Mouse (Mus musculus) MEL (cell line): Measurements from ENCODE around the gene Foxr1. TPM values are rescaled to one million over a fixed set of nuclear protein-coding genes. Genes with fewer than 3 reads are reported as not detected.

Source experiments
- DNase-seq: peaks from one replicate; pipeline ENCODE4 v3.0.0; 2011; ENCODE audit warnings: low read depth, low spot score
- H3K27ac ChIP-seq: 2 replicates; pipeline ENCODE4 v1.5.1; 2012; ENCODE audit warnings: low read depth, mild to moderate bottlenecking, control low read depth, low read length, moderate library complexity; ENCODE audit not compliant: control insufficient read depth
- H3K27me3 ChIP-seq, 2 experiments: fragments of 150-350 bp in 1 of 2; sonication (generic) in 1 of 2; 2 replicates each; pipeline ENCODE4 v1.6.1; 2012; ENCODE audit warnings: low read length in 2 of 2, mild to moderate bottlenecking in 2 of 2, improper control_type of control experiment in 1 of 2, moderate library complexity in 1 of 2; ENCODE audit not compliant: insufficient read depth in 2 of 2, control insufficient read depth in 1 of 2
- H3K36me3 ChIP-seq, 2 experiments: 2 replicates each; pipeline ENCODE4 v1.6.1; 2012 to 2014; ENCODE audit warnings: low read length in 2 of 2, improper control_type of control experiment in 1 of 2, inconsistent platforms in 1 of 2, mild to moderate bottlenecking in 1 of 2; ENCODE audit not compliant: insufficient read depth in 2 of 2, control insufficient read depth in 1 of 2
- H3K4me1 ChIP-seq, 2 experiments: fragments of 150-350 bp in 1 of 2; sonication (generic) in 1 of 2; 2 replicates each; pipeline ENCODE4 v1.6.1; 2012; ENCODE audit warnings: low read length in 2 of 2, improper control_type of control experiment in 1 of 2, mild to moderate bottlenecking in 1 of 2; ENCODE audit not compliant: insufficient read depth in 2 of 2, control insufficient read depth in 1 of 2
- H3K4me3 ChIP-seq, 2 experiments: fragments of 150-350 bp in 1 of 2; sonication (generic) in 1 of 2; 2 replicates each; pipeline ENCODE4 v1.5.1; 2012; ENCODE audit warnings: low read depth in 2 of 2, low read length in 2 of 2, mild to moderate bottlenecking in 2 of 2, moderate library complexity in 2 of 2, control low read depth in 1 of 2, improper control_type of control experiment in 1 of 2; ENCODE audit not compliant: control insufficient read depth in 1 of 2, insufficient read depth in 1 of 2
- H3K79me2 ChIP-seq: 2 replicates; pipeline ENCODE4 v1.6.1; 2012; ENCODE audit warnings: mild to moderate bottlenecking, low read length, moderate library complexity; ENCODE audit not compliant: control insufficient read depth, poor library complexity, insufficient read depth
- H3K9ac ChIP-seq: 2 replicates; pipeline ENCODE4 v1.6.1; 2012; ENCODE audit warnings: low read depth, mild to moderate bottlenecking, control low read depth, low read length, moderate library complexity; ENCODE audit not compliant: control insufficient read depth, poor library complexity, severe bottlenecking
- H3K9me3 ChIP-seq: fragments of 150-350 bp; sonication (generic); replicated peaks from 2 replicates; pipeline ENCODE4 v1.6.1; 2012; ENCODE audit warnings: mild to moderate bottlenecking, low read length, improper control_type of control experiment, moderate library complexity; ENCODE audit not compliant: insufficient read depth
- BHLHE40 ChIP-seq: IDR thresholded peaks from 2 replicates; pipeline ENCODE4 v1.6.1; 2012; ENCODE audit warnings: low read depth, mild to moderate bottlenecking, inconsistent platforms, low read length, improper control_type of control experiment, borderline replicate concordance
- CTCF ChIP-seq, 3 experiments: IDR thresholded peaks in 2 of 3; conservative IDR thresholded peaks in 1 of 3; 2 replicates each; pipeline ENCODE4 v1.5.1; 2011 to 2012; ENCODE audit warnings: low read length in 3 of 3, low read depth in 2 of 3, mild to moderate bottlenecking in 2 of 3, improper control_type of control experiment in 1 of 3, inconsistent platforms in 1 of 3, mixed read lengths in 1 of 3, moderate library complexity in 1 of 3; ENCODE audit not compliant: control insufficient read depth in 1 of 3, insufficient read depth in 1 of 3, poor library complexity in 1 of 3, severe bottlenecking in 1 of 3
- HCFC1 ChIP-seq: IDR thresholded peaks from 2 replicates; pipeline ENCODE4 v1.6.1; 2012; ENCODE audit warnings: low read depth, mild to moderate bottlenecking, inconsistent platforms, low read length, improper control_type of control experiment, moderate library complexity
- MAZ ChIP-seq: IDR thresholded peaks from 2 replicates; pipeline ENCODE4 v1.6.1; 2012; ENCODE audit warnings: low read depth, mild to moderate bottlenecking, inconsistent platforms, low read length, improper control_type of control experiment
- NRF1 ChIP-seq: IDR thresholded peaks from 2 replicates; pipeline ENCODE4 v1.6.1; 2014; ENCODE audit warnings: low read depth, mild to moderate bottlenecking, inconsistent platforms, low read length, improper control_type of control experiment, moderate library complexity; ENCODE audit not compliant: poor library complexity, insufficient read depth, severe bottlenecking
- TAL1 ChIP-seq: IDR thresholded peaks from 2 replicates; pipeline ENCODE4 v1.6.1; 2012; ENCODE audit warnings: mild to moderate bottlenecking, inconsistent platforms, low read length, moderate library complexity, mixed read lengths
- TCF12 ChIP-seq: IDR thresholded peaks from 2 replicates; pipeline ENCODE4 v1.6.1; 2014; ENCODE audit warnings: low read depth, mild to moderate bottlenecking, inconsistent platforms, low read length, improper control_type of control experiment, moderate library complexity
- UBTF ChIP-seq: IDR thresholded peaks from 2 replicates; pipeline ENCODE4 v1.6.1; 2012; ENCODE audit warnings: low read depth, mild to moderate bottlenecking, inconsistent platforms, low read length, improper control_type of control experiment, moderate library complexity, borderline replicate concordance; ENCODE audit not compliant: insufficient read depth
- USF1 ChIP-seq: IDR thresholded peaks from 2 replicates; pipeline ENCODE4 v1.6.1; 2014; ENCODE audit warnings: low read depth, mild to moderate bottlenecking, inconsistent platforms, low read length, improper control_type of control experiment, moderate library complexity
- USF2 ChIP-seq, 2 experiments: IDR thresholded peaks; 2 replicates each; pipeline ENCODE4 v1.6.1; 2011 to 2012; ENCODE audit warnings: improper control_type of control experiment in 2 of 2, low read length in 2 of 2, borderline replicate concordance in 1 of 2, inconsistent platforms in 1 of 2, low read depth in 1 of 2, mild to moderate bottlenecking in 1 of 2; ENCODE audit not compliant: insufficient read depth in 1 of 2
- ZC3H11A ChIP-seq: IDR thresholded peaks from 2 replicates; pipeline ENCODE4 v1.6.1; 2012; ENCODE audit warnings: low read depth, mild to moderate bottlenecking, inconsistent platforms, low read length, improper control_type of control experiment
- ZNF384 ChIP-seq: IDR thresholded peaks from 2 replicates; pipeline ENCODE4 v1.6.1; 2012; ENCODE audit warnings: low read depth, mild to moderate bottlenecking, inconsistent platforms, low read length, improper control_type of control experiment
- polyA plus RNA-seq, 2 experiments: library from polyadenylated mRNA; stranded (reverse) in 1 of 2; unstranded in 1 of 2; fragments of >175 nt in 1 of 2; fragments of >200 nt in 1 of 2; gene quantifications; 2 replicates each; pipeline versions ENCODE4 v1.2.1 to v1.2.4; 2012; ENCODE audit warnings: low replicate concordance in 2 of 2, low read depth in 1 of 2; ENCODE audit not compliant: insufficient read length in 2 of 2, insufficient read depth in 1 of 2, missing spikeins in 1 of 2
- total RNA-seq: library from RNA; depleted of rRNA; stranded (reverse); fragments of 300-350 nt; gene quantifications from 2 replicates; pipeline ENCODE4 v1.2.3, GENCODE M21; 2012; rRNA removed

Gene Foxr1
- total RNA-seq (0.08 TPM in 1 of 2 replicates, not detected in the other), polyA plus RNA-seq (under 1 TPM in 1 of 2 experiments, not detected in 1; 0.07 TPM)

DNA sequence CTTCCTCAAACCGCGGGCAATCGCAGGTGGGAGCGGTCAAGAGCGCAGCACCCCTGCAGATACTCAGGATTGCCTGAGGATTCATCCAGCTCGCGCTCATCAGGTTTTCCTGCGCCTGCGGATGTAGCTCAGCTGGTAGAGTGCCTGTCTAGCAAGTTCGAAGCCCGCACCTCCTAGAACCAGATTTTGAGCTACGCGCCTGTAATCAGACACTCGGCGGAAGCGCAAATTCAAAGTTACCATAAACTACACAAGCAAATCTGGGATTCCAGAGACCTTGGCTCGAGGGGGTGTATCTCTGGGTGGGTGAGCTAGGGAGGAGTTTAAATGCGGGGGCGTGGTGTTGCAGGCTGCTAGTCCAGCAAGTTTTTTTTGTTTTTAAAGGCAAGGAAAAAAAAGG lies at the start of gene Foxr1:
TSS of gene Foxr1 (minus strand) at position 176 of the 400 bp plus-strand sequence.
- no peak for DNase-seq
- Histone ChIP-seq H3K9ac (no peak within 1 kb of the TSS), H3K27me3 (no peaks in the 10 kb centered on the region; a peak in 1 of 4 replicates), H3K9me3 (no peaks in the 10 kb centered on the region), H3K36me3 (peaks cover 0 to 2% of the 10 kb centered on the region in 2 experiments; a peak in 2 of 4 replicates), H3K4me3 (no peak within 1 kb of the TSS), H3K4me1 (peaks cover 0 to 2% of the 10 kb centered on the region in 2 experiments; a peak in 1 of 4 replicates), H3K27ac (no peak within 1 kb of the TSS), H3K79me2 (no peaks in the 10 kb centered on the region)
- TF ChIP-seq ZNF384 (no peak), ZC3H11A (no peak), TCF12 (no peak), HCFC1 (no peak)

GRCm38 (mm10) chr9:44490086-44490967 lies 49.4 kb upstream of the Foxr1 start:
- Histone ChIP-seq H3K27ac (no peak overlapping the region), H3K4me3 (no peak overlapping the region), H3K79me2 (no peaks in the 10 kb centered on the region), H3K9me3 (no peaks in the 10 kb centered on the region), H3K9ac (no peak overlapping the region), H3K27me3 (no peaks in the 10 kb centered on the region), H3K4me1 (peaks cover 0 to 16% of the 10 kb centered on the region in 2 experiments; a peak in 2 of 4 replicates), H3K36me3 (peaks cover 0 to 11% of the 10 kb centered on the region in 2 experiments; a peak in 2 of 4 replicates)
- no peak for DNase-seq
- TF ChIP-seq UBTF (no peak), TAL1 (no peak), CTCF (IDR thresholded peaks at IDR 0.05 in 2 of 3, conservative IDR thresholded peaks at IDR 0.05 in 1 of 3; ENCODE audit: control insufficient read depth in 1 of 3, insufficient read depth in 1 of 3, low read depth in 2 of 3, low read length in 3 of 3, poor library complexity in 1 of 3, severe bottlenecking in 1 of 3) (no peak), MAZ (no peak), USF1 (no peak), USF2 (IDR thresholded peaks at IDR 0.05; ENCODE audit: borderline replicate concordance in 1 of 2, insufficient read depth in 1 of 2, low read depth in 1 of 2, low read length in 2 of 2) (no peak), BHLHE40 (no peak), NRF1 (no peak)
